Mouse (Mus musculus) left cerebral cortex, postnatal 10 days (tissue): ENCODE data around the gene Gm10300. TPM values are rescaled to one million over a fixed set of nuclear protein-coding genes. Genes with fewer than 3 reads are reported as not detected.

Experiments
- DNase-seq, 2 experiments: peaks; one replicate each; pipeline ENCODE4 v3.0.0; 2021 to 2022; ENCODE audit warnings: low spot score in 2 of 2, mixed read lengths in 1 of 2; ENCODE audit errors: extremely low spot score in 1 of 2
- intact Hi-C: fragments of 180-260 bp; cut with DNase I; formaldehyde crosslinking; loops from one replicate; pipeline ENCODE4 v1.15.1; 2025
- total RNA-seq, 2 experiments: library from RNA; stranded (reverse); gene quantifications; 2 replicates each; pipeline ENCODE4 v1.2.3; 2021

Gm10300 gene
- total RNA-seq, 2 experiments from 2014 or later = 0.15 TPM; not detected in 1

DNA sequence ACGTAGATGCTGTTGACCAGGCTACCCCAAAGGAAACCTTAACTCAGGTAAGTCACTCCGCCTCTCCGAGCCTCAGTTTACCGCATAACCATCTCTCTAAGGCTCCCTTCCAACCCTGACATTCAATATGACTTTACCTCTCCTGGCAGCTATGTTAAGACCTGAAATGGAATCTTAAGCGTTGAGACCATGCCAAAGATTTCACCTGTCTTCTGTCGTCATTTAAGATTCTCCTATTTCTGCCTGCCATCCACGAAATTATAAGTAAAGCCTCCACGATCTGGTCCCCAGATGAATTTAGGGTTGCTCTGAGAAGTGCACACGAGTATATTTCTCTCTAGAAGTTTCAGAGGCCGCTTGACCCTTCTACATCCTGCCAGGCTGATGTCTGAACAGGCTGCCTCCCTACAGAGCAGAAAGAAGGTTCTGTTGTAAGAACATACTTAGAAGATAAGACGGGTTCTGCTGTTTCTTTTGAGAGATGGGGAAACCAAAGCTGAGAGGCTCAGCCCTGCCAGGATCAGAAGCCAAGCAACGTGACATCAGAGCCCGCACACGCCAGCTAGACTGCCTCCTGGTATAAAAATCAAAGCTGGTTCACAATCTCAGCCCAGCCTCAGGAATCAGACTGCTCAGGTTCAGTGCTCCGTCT lies 24.8 kb upstream of the Gm10300 start:
- no peak for DNase-seq
- intact Hi-C loops = no loop called here

GRCm38 (mm10) chr4:132051321-132052275 lies 22.9 kb upstream of the Gm10300 start:
- DNase-seq = no peak
- intact Hi-C loops = no loop called here

- intact Hi-C loops = no loop called here
- no peak for DNase-seq
These were observed 17.2 kb upstream of the Gm10300 start for GRCm38 (mm10) chr4:132057311-132057710.

DNA sequence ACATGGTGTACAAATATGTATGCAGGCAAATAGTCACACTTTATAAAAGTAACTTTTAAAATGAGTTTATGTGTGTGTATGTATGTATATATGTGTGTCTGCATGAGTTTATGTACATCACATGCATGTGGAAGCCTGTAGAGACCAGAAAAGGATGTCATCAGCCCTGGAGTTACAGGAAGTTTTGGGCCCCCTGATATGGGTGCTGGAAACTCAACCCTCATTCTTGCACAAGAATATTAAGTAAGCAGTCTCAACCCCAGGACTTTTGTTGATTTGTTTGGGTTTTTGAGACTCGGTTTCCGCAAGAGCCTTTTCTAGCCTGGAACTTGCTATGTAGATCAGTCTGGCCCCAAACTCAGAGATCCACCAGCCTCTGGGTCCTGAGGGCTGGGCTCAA lies 15.0 kb upstream of the Gm10300 start:
- intact Hi-C loops = no loop called here
- no peak for DNase-seq

- no peak for DNase-seq
- intact Hi-C loops = no loop called here
These were observed 14.3 kb upstream of the Gm10300 start for GRCm38 (mm10) chr4:132060040-132060832.

GRCm38 (mm10) chr4:132062289-132062688 lies 12.2 kb upstream of the Gm10300 start:
- no peak for DNase-seq
- intact Hi-C loops = no loop called here

GRCm38 (mm10) chr4:132062934-132063884 lies 11.3 kb upstream of the Gm10300 start:
- DNase-seq = no peak
- intact Hi-C loops = no loop called here

GRCm38 (mm10) chr4:132064550-132064949 lies 9.9 kb upstream of the Gm10300 start:
- no peak for DNase-seq
- intact Hi-C loops = no loop called here

DNA sequence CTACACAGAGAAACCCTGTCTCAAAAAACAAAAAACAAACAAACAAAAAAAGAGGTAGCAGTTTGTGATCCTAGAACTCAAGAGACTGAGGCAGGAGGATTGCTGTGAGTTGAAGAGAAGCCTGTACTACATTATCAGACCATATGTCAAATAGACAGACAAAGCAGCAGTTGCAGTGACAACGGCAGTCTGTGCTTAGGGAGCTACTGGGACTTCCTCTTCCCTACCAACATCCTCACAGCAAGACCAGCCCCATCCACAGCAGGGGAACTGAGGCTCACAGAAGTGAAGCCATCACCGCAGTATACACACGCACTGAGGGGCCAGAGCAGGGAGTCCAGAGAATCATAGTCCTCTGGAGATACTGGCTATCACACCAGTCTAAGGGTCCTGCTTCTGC lies 8.9 kb upstream of the Gm10300 start:
- no peak for DNase-seq
- intact Hi-C loops = no loop called here

- DNase-seq = peak in 1 of 2 experiments; percentile 77
- intact Hi-C loops = no loop called here
These were observed 8.3 kb upstream of the Gm10300 start for GRCm38 (mm10) chr4:132066101-132066773.

DNA sequence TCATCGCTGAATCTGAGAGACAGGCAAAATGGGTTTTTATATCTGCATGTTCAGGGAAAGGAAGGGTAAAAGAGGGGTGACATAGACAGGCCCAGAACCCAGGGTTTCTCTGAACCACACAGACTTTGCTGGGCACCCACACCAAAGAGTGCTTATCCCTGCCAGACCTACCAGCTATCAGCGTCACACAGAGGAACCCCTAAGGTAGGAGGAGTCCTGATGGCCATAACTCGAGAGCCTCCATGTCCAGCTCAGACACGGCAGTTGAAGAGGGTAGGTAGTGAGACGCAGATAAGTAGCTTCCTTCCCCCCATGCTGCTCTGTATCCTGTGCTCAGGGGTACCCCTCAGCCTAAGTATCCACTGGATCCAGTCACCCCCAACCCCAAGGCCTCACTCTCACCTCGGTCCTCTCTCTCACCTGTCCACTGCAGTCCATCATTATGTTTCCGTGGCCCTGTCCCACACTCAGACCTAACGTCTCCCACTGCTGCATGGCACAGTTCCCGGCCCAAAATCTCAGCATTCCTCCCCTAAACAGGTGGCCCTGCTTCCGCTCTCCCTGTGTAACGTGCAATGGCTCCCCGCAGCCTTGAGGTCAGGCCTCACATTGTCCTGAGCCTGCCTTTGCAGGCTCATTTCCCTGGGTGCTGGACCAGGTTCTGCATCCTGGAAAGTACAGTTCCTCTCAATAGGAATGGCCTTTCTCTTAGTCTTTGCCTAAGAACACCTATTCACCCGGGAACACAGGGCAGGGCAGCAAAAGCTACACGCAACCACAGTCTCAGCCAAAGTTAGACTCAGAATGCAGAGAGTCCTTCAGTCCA lies 7.2 kb upstream of the Gm10300 start:
- intact Hi-C loops = no loop called here
- no peak for DNase-seq

- DNase-seq = no peak
- intact Hi-C loops = no loop called here
These were observed 6.6 kb upstream of the Gm10300 start for GRCm38 (mm10) chr4:132067938-132068235.

- intact Hi-C loops = no loop called here
- DNase-seq = no peak
These were observed 2.8 kb upstream of the Gm10300 start for GRCm38 (mm10) chr4:132071674-132072073.

DNA sequence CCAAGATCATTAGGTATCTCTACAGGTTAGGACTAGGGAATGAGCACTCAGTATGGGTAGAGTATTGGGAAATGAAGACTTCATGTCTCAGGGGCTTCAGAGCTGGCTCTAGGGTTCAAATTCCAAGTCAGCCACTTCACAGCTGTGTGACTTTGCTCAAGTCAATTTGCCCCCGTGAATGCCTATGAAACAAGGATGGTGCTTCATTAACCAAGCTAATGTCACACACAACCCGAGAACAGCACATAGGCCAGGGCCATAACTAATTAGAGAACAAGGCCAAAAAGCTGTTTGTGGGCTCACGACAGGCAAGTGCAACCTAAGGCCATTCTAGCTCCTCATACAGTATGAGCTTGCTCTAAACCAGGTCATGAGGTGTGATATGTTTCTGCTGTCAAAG lies 2.3 kb upstream of the Gm10300 start:
- DNase-seq = no peak
- intact Hi-C loops = no loop called here

DNA sequence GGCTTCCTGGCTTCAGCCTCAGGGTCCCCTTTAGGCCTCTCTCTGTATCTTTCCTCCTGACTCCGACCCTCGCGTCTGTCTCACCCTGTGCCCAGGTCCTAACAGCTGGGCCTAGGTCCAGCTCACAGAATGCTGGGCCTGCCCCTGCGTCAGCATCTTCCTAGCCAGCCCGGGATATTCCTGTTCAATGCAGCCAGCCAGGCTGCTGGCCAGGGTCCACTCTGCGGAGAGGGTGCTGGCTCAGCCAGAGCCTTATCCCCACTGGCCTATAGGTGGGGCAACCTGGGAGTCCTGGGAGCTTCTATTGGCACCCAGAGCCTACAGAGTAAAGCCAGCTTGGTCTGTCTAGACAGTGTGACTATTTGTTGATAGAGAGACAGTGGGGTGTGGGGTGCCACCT lies 1.6 kb upstream of the Gm10300 start:
- intact Hi-C loops = no loop called here
- no peak for DNase-seq

GRCm38 (mm10) chr4:132074933-132075769 lies 654 bp downstream of the Gm10300 start, which contains the start of gene Epb41:
Epb41 (minus strand) TSS chr4:132075321.
- intact Hi-C loops = loop anchor here (5.0 kb wide), 1 partner anchor 158 kb away; no protein-coding TSS in a partner anchor
- peak; percentile 89 to 94 for DNase-seq
